In genomic region chr11:69880506-69880852, GRCm38 (mm10) we compare ENCODE assay signal across 9 mouse cellular contexts. TPM values are rescaled to one million over a fixed set of nuclear protein-coding genes. Genes with fewer than 3 reads are reported as not detected.
DNase-seq lines count a peak whose midpoint lies in the region; ATAC-seq and TF ChIP-seq lines count a peak whose summit lies in the region.
"Had no signal": no experiment of that assay in that cellular context is flagged by ENCODE, and none has a peak within 500 bp of the region (broad histone marks: within the 10 kb centered on the region; RNA-seq: fewer than 3 reads in every experiment).

No protein-coding gene starts in this region.

- TF ChIP-seq POLR2A in limb, embryonic 14.5 days (IDR thresholded peaks at IDR 0.05; ENCODE audit: borderline replicate concordance, extremely low read depth, insufficient read depth, insufficient read length): peak; percentile 50; the same call in 1 of the 2 replicates

- under 1% methylated on average over 18 of the region's 18 CpGs for WGBS in embryonic facial prominence, embryonic 13.5 days
- WGBS in hindbrain, embryonic 14.5 days: 0% methylated on average over 18 of the region's 18 CpGs
- WGBS in limb, embryonic 14.5 days: under 1% methylated on average over 18 of the region's 18 CpGs
- WGBS in midbrain, embryonic 14.5 days: under 1% methylated on average over 18 of the region's 18 CpGs
- WGBS in stomach, embryonic 16.5 days: under 1% methylated on average over 18 of the region's 18 CpGs

- DNase-seq in layer of hippocampus, adult 11-12 months (ENCODE audit: low spot score): peak; percentile 46
- no peak for DNase-seq in layer of hippocampus, adult 9-10 months (ENCODE audit: low spot score)
- DNase-seq in ZHBTc4 (ENCODE audit: low read depth, low spot score): peak; percentile 77
- DNase-seq in hindbrain, embryonic 14.5 days (ENCODE audit: low spot score): peak; percentile 68
- peak; percentile 84 for DNase-seq in limb, embryonic 14.5 days (ENCODE audit: low spot score)
- peak; percentile 82 for DNase-seq in midbrain, embryonic 14.5 days

- H3K9ac ChIP-seq in embryonic facial prominence, embryonic 13.5 days: peak overlapping the region; percentile 77
- peak overlapping the region; percentile 57 for H3K9ac ChIP-seq in hindbrain, embryonic 14.5 days
- peak overlapping the region; percentile 67 for H3K9ac ChIP-seq in limb, embryonic 14.5 days (ENCODE audit: low read depth, low read length, severe bottlenecking)
- H3K9ac ChIP-seq in midbrain, embryonic 14.5 days (replicated peaks; ENCODE audit: low read length): peak overlapping the region; percentile 44; the same call in 1 of the 2 replicates
- H3K9ac ChIP-seq in stomach, embryonic 16.5 days (ENCODE audit: low read length): peak overlapping the region; percentile 72

- H3K27ac ChIP-seq in embryonic facial prominence, embryonic 13.5 days: peak overlapping the region; percentile 93
- peak overlapping the region; percentile 14 for H3K27ac ChIP-seq in hindbrain, embryonic 14.5 days
- H3K27ac ChIP-seq in limb, embryonic 14.5 days (replicated peaks; ENCODE audit: low read depth, low read length): peak overlapping the region; percentile 69
- H3K27ac ChIP-seq in midbrain, embryonic 14.5 days (replicated peaks; ENCODE audit: low read depth, low read length): 0 out of 2 replicates have a peak overlapping the region, but pooled peaks have one; percentile 37
- H3K27ac ChIP-seq in stomach, embryonic 16.5 days (ENCODE audit: low read length): peak overlapping the region; percentile 92

- H3K4me2 ChIP-seq in embryonic facial prominence, embryonic 13.5 days: peak overlapping the region; percentile 88
- H3K4me2 ChIP-seq in hindbrain, embryonic 14.5 days (replicated peaks): peak overlapping the region; percentile 66
- peak overlapping the region; percentile 79 for H3K4me2 ChIP-seq in limb, embryonic 14.5 days (replicated peaks; ENCODE audit: low read depth, low read length, severe bottlenecking)
- peak overlapping the region; percentile 69 for H3K4me2 ChIP-seq in midbrain, embryonic 14.5 days (ENCODE audit: low read length)
- peak overlapping the region; percentile 85 for H3K4me2 ChIP-seq in stomach, embryonic 16.5 days (ENCODE audit: low read depth, low read length)

- peaks cover 58% of the 10 kb centered on the region for H3K4me1 ChIP-seq in embryonic facial prominence, embryonic 13.5 days
- peaks cover 16% of the 10 kb centered on the region; the same call in 1 of the 2 replicates for H3K4me1 ChIP-seq in hindbrain, embryonic 14.5 days (replicated peaks; ENCODE audit: control insufficient read depth, insufficient read depth, low read length)
- peaks cover 26% of the 10 kb centered on the region for H3K4me1 ChIP-seq in limb, embryonic 14.5 days (ENCODE audit: control insufficient read depth, insufficient read depth, low read length)
- peaks cover 14% of the 10 kb centered on the region for H3K4me1 ChIP-seq in midbrain, embryonic 14.5 days (ENCODE audit: control insufficient read depth, insufficient read depth, low read length)
- peaks cover 49% of the 10 kb centered on the region for H3K4me1 ChIP-seq in stomach, embryonic 16.5 days (ENCODE audit: control insufficient read depth, insufficient read depth, low read length)

- peak overlapping the region; percentile 56 for H3K4me3 ChIP-seq in embryonic facial prominence, embryonic 13.5 days
- H3K4me3 ChIP-seq in hindbrain, embryonic 14.5 days (replicated peaks; ENCODE audit: low read length): peak overlapping the region; percentile 37
- peak overlapping the region; percentile 46 for H3K4me3 ChIP-seq in limb, embryonic 14.5 days (replicated peaks; ENCODE audit: low read length)
- peak overlapping the region; percentile 40 for H3K4me3 ChIP-seq in midbrain, embryonic 14.5 days (replicated peaks; ENCODE audit: low read depth, low read length)
- peak overlapping the region; percentile 54 for H3K4me3 ChIP-seq in stomach, embryonic 16.5 days (replicated peaks; ENCODE audit: low read length)

- H3K27me3 ChIP-seq in embryonic facial prominence, embryonic 13.5 days: no peaks in the 10 kb centered on the region
- peaks cover 15% of the 10 kb centered on the region for H3K27me3 ChIP-seq in hindbrain, embryonic 14.5 days (ENCODE audit: control insufficient read depth, insufficient read depth, low read length)
- H3K27me3 ChIP-seq in limb, embryonic 14.5 days (ENCODE audit: control insufficient read depth, insufficient read depth, low read length): no peaks in the 10 kb centered on the region
- H3K27me3 ChIP-seq in midbrain, embryonic 14.5 days (ENCODE audit: control insufficient read depth, insufficient read depth, low read length): peaks cover 17% of the 10 kb centered on the region; the same call in 1 of the 2 replicates
- no peaks in the 10 kb centered on the region for H3K27me3 ChIP-seq in stomach, embryonic 16.5 days (ENCODE audit: control insufficient read depth, insufficient read depth, low read length)

- no peaks in the 10 kb centered on the region for H3K36me3 ChIP-seq in embryonic facial prominence, embryonic 13.5 days
- H3K36me3 ChIP-seq in hindbrain, embryonic 14.5 days (replicated peaks; ENCODE audit: control insufficient read depth, insufficient read depth): no peaks in the 10 kb centered on the region
- H3K36me3 ChIP-seq in limb, embryonic 14.5 days (ENCODE audit: control insufficient read depth, insufficient read depth, low read length): no peaks in the 10 kb centered on the region
- H3K36me3 ChIP-seq in midbrain, embryonic 14.5 days (ENCODE audit: control insufficient read depth, insufficient read depth, low read length): no peaks in the 10 kb centered on the region
- H3K36me3 ChIP-seq in stomach, embryonic 16.5 days (ENCODE audit: control insufficient read depth, insufficient read depth, low read length): no peaks in the 10 kb centered on the region

- H3K9me3 ChIP-seq in embryonic facial prominence, embryonic 13.5 days: no peaks in the 10 kb centered on the region
- H3K9me3 ChIP-seq in hindbrain, embryonic 14.5 days (ENCODE audit: control insufficient read depth, low read length): no peaks in the 10 kb centered on the region
- H3K9me3 ChIP-seq in limb, embryonic 14.5 days (ENCODE audit: control insufficient read depth, low read length): no peaks in the 10 kb centered on the region
- no peaks in the 10 kb centered on the region for H3K9me3 ChIP-seq in midbrain, embryonic 14.5 days (ENCODE audit: control insufficient read depth, low read length)
- H3K9me3 ChIP-seq in stomach, embryonic 16.5 days (replicated peaks; ENCODE audit: control insufficient read depth, low read length): no peaks in the 10 kb centered on the region

- 0 out of 2 replicates have a peak, but pooled peaks have one; percentile 0 for ATAC-seq in embryonic facial prominence, embryonic 13.5 days (ENCODE audit: insufficient number of reproducible peaks, insufficient read depth, low FRiP score, low TSS enrichment, low read depth)
- ATAC-seq in hindbrain, embryonic 14.5 days (ENCODE audit: low FRiP score): 0 out of 2 replicates have a peak, but pooled peaks have one; percentile 25
- ATAC-seq in limb, embryonic 14.5 days (ENCODE audit: low FRiP score, low read depth): peak; percentile 74
- 0 out of 2 replicates have a peak, but pooled peaks have one; percentile 25 for ATAC-seq in midbrain, embryonic 14.5 days (ENCODE audit: low FRiP score, low TSS enrichment)
- peak; percentile 38 for ATAC-seq in stomach, embryonic 16.5 days (ENCODE audit: insufficient read depth, low FRiP score)

RNA-seq across cellular contexts. Expression of gene Kctd11, which starts 0.7 kb away (rescaled TPM):
- 3.8 and 4.4 TPM in 2 replicates for polyA plus RNA-seq in embryonic facial prominence, embryonic 13.5 days (2015; fragmentation: Nextera tagmentation; extraction: Ambion mirVana)
- 2.2 and 2.3 TPM in 2 replicates for polyA plus RNA-seq in hindbrain, embryonic 14.5 days (2014; fragmentation: Nextera tagmentation; extraction: Ambion mirVana)
- 5.1 and 5.3 TPM in 2 replicates for polyA plus RNA-seq in limb, embryonic 14.5 days (2012; rRNA removed)
- 6.0 and 6.5 TPM in 2 replicates for polyA plus RNA-seq in limb, embryonic 14.5 days (2014; fragmentation: Nextera tagmentation; extraction: Ambion mirVana)
- polyA plus RNA-seq in midbrain, embryonic 14.5 days (2014; fragmentation: Nextera tagmentation; extraction: Ambion mirVana): 0.74 and 1.0 TPM in 2 replicates
- polyA plus RNA-seq in stomach, embryonic 16.5 days (2015; fragmentation: Nextera tagmentation; extraction: Ambion mirVana): 15.1 and 24.7 TPM in 2 replicates

RNA-seq across cellular contexts. Expression of gene Tmem95, which starts 2.7 kb away (rescaled TPM):
- not detected in 2 replicates for polyA plus RNA-seq in embryonic facial prominence, embryonic 13.5 days (2015; fragmentation: Nextera tagmentation; extraction: Ambion mirVana)
- not detected in 2 replicates for polyA plus RNA-seq in hindbrain, embryonic 14.5 days (2014; fragmentation: Nextera tagmentation; extraction: Ambion mirVana)
- polyA plus RNA-seq in limb, embryonic 14.5 days (2012; rRNA removed): not detected in 2 replicates
- polyA plus RNA-seq in limb, embryonic 14.5 days (2014; fragmentation: Nextera tagmentation; extraction: Ambion mirVana): not detected in 2 replicates
- not detected in 2 replicates for polyA plus RNA-seq in midbrain, embryonic 14.5 days (2014; fragmentation: Nextera tagmentation; extraction: Ambion mirVana)
- polyA plus RNA-seq in stomach, embryonic 16.5 days (2015; fragmentation: Nextera tagmentation; extraction: Ambion mirVana): not detected in 2 replicates
- polyA plus RNA-seq: frontal cortex, adult 2 months had no signal

RNA-seq across cellular contexts. Expression of gene Acap1, which starts 14.9 kb away (rescaled TPM):
- 0.74 and 1.6 TPM in 2 replicates for polyA plus RNA-seq in embryonic facial prominence, embryonic 13.5 days (2015; fragmentation: Nextera tagmentation; extraction: Ambion mirVana)
- polyA plus RNA-seq in hindbrain, embryonic 14.5 days (2014; fragmentation: Nextera tagmentation; extraction: Ambion mirVana): 0.20 and 0.33 TPM in 2 replicates
- 2.1 and 2.2 TPM in 2 replicates for polyA plus RNA-seq in limb, embryonic 14.5 days (2012; rRNA removed)
- polyA plus RNA-seq in limb, embryonic 14.5 days (2014; fragmentation: Nextera tagmentation; extraction: Ambion mirVana): 2.1 TPM in 2 replicates
- 0.17 and 0.30 TPM in 2 replicates for polyA plus RNA-seq in midbrain, embryonic 14.5 days (2014; fragmentation: Nextera tagmentation; extraction: Ambion mirVana)
- polyA plus RNA-seq in stomach, embryonic 16.5 days (2015; fragmentation: Nextera tagmentation; extraction: Ambion mirVana): 4.0 and 5.1 TPM in 2 replicates

RNA-seq across cellular contexts. Expression of gene 2810408A11Rik, which starts 20.3 kb away (rescaled TPM):
- polyA plus RNA-seq in embryonic facial prominence, embryonic 13.5 days (2015; fragmentation: Nextera tagmentation; extraction: Ambion mirVana): 14.8 and 15.6 TPM in 2 replicates
- polyA plus RNA-seq in hindbrain, embryonic 14.5 days (2014; fragmentation: Nextera tagmentation; extraction: Ambion mirVana): 5.4 and 7.6 TPM in 2 replicates
- polyA plus RNA-seq in limb, embryonic 14.5 days (2012; rRNA removed): 8.6 and 8.9 TPM in 2 replicates
- polyA plus RNA-seq in limb, embryonic 14.5 days (2014; fragmentation: Nextera tagmentation; extraction: Ambion mirVana): 8.9 and 12.3 TPM in 2 replicates
- 9.4 and 13.0 TPM in 2 replicates for polyA plus RNA-seq in midbrain, embryonic 14.5 days (2014; fragmentation: Nextera tagmentation; extraction: Ambion mirVana)
- polyA plus RNA-seq in stomach, embryonic 16.5 days (2015; fragmentation: Nextera tagmentation; extraction: Ambion mirVana): 4.9 TPM in 2 replicates

RNA-seq across cellular contexts. Expression of gene Neurl4, which starts 20.4 kb away (rescaled TPM):
- polyA plus RNA-seq in embryonic facial prominence, embryonic 13.5 days (2015; fragmentation: Nextera tagmentation; extraction: Ambion mirVana): 12.3 and 12.6 TPM in 2 replicates
- polyA plus RNA-seq in hindbrain, embryonic 14.5 days (2014; fragmentation: Nextera tagmentation; extraction: Ambion mirVana): 25.6 and 28.1 TPM in 2 replicates
- polyA plus RNA-seq in limb, embryonic 14.5 days (2012; rRNA removed): 74.3 and 74.6 TPM in 2 replicates
- polyA plus RNA-seq in limb, embryonic 14.5 days (2014; fragmentation: Nextera tagmentation; extraction: Ambion mirVana): 11.4 and 15.0 TPM in 2 replicates
- 27.5 and 29.0 TPM in 2 replicates for polyA plus RNA-seq in midbrain, embryonic 14.5 days (2014; fragmentation: Nextera tagmentation; extraction: Ambion mirVana)
- 7.5 TPM in 2 replicates for polyA plus RNA-seq in stomach, embryonic 16.5 days (2015; fragmentation: Nextera tagmentation; extraction: Ambion mirVana)

Comparison
In these comparisons a context has a peak if more than half of its experiments do, and no peak if none do; other contexts are left out.
1. ATAC-seq: peak in every context shown above with its lines; median percentile 74 in limb, embryonic 14.5 days; 38 in stomach, embryonic 16.5 days; 25 in hindbrain, embryonic 14.5 days; 25 in midbrain, embryonic 14.5 days; 0 in embryonic facial prominence, embryonic 13.5 days.
2. H3K27ac ChIP-seq: peak in every context shown above with its lines; median percentile 93 in embryonic facial prominence, embryonic 13.5 days; 92 in stomach, embryonic 16.5 days; 69 in limb, embryonic 14.5 days; 37 in midbrain, embryonic 14.5 days; 14 in hindbrain, embryonic 14.5 days.